Mouse (Mus musculus): ENCODE data around the gene 2300003K06Rik. TPM values are rescaled to one million over a fixed set of nuclear protein-coding genes. Genes with fewer than 3 reads are reported as not detected.
"Not testable (repeated sequence)": the region's sequence is repeated elsewhere in the genome, so short reads cannot be mapped to it uniquely, and the experiment has no call there.

2300003K06Rik gene
- polyA plus RNA-seq, 1 experiment from 2014 or later = not detected

DNA sequence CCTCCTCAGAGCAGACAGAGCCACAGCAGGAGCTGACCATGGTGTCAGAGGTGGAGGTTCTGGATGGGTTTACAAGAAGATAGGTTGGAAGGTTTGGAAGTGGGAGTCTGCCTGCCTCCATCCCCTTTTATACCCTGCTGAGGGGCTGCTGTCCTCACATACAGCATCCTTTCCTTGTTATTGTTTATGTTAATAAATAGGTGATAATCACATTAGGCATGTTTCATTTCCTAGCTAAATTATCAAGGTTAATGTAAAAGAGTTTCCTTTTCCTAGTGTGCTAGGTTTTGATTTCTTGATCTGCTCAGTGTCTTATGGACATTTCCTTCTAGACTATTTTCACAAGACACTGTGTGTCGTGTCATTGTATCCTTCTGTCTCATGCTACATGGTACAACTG is 39.0 kb downstream of the 2300003K06Rik start, which contains the start of gene Gm11569:
Gene Gm11569 (minus strand): TSS at position 101 of the 400 bp plus-strand sequence.
- H3K36me3 ChIP-seq; H3K9me3 ChIP-seq (replicated peaks); H3K27ac ChIP-seq; H3K4me1 ChIP-seq; H3K4me2 ChIP-seq (replicated peaks); ATAC-seq (ENCODE audit: low FRiP score); H3K4me3 ChIP-seq; H3K9ac ChIP-seq; H3K27me3 ChIP-seq: not testable (repeated sequence)
- WGBS = no CpG with 5 or more reads among the region's 1 CpGs

- WGBS = 87% methylated on average over 2 of the region's 2 CpGs
- H3K27ac ChIP-seq = no peak within 1 kb of the TSS
- H3K9ac ChIP-seq = no peak within 1 kb of the TSS
- ATAC-seq (ENCODE audit: low FRiP score) = no peak
- H3K27me3 ChIP-seq = 0 out of 2 replicates have a peak, but pooled peaks cover 3% of the 10 kb centered on the region
- H3K4me3 ChIP-seq = no peak within 1 kb of the TSS
- no peaks in the 10 kb centered on the region for H3K9me3 ChIP-seq (replicated peaks)
- no peaks in the 10 kb centered on the region for H3K4me1 ChIP-seq
- no peak within 1 kb of the TSS for H3K4me2 ChIP-seq (replicated peaks)
- no peaks in the 10 kb centered on the region for H3K36me3 ChIP-seq
Observed at GRCm38 (mm10) chr11:99793367-99793766, 44.5 kb downstream of the 2300003K06Rik start, which contains the start of gene Gm11596. Gm11596 (minus strand) TSS chr11:99793467.

Other genes with a start within 250 kb of the 2300003K06Rik start
- not detected in 2 replicates for gene Krtap1-3, start 246.7 kb downstream of the 2300003K06Rik start, polyA plus RNA-seq (2016; fragmentation: Nextera tagmentation; extraction: Ambion mirVana)
- gene Krtap9-3, start 240.0 kb downstream of the 2300003K06Rik start, polyA plus RNA-seq (2016; fragmentation: Nextera tagmentation; extraction: Ambion mirVana) = not detected in 2 replicates
- gene Gm11938, start 234.8 kb downstream of the 2300003K06Rik start, polyA plus RNA-seq (2016; fragmentation: Nextera tagmentation; extraction: Ambion mirVana) = not detected in 2 replicates
- gene Gm11937, start 227.9 kb downstream of the 2300003K06Rik start, polyA plus RNA-seq (2016; fragmentation: Nextera tagmentation; extraction: Ambion mirVana) = not detected in 2 replicates
- gene Krtap2-4, start 223.2 kb downstream of the 2300003K06Rik start, polyA plus RNA-seq (2016; fragmentation: Nextera tagmentation; extraction: Ambion mirVana) = not detected in 2 replicates
- not detected in 2 replicates for gene Gm11562, start 217.6 kb downstream of the 2300003K06Rik start, polyA plus RNA-seq (2016; fragmentation: Nextera tagmentation; extraction: Ambion mirVana)
- gene Krtap4-1, start 209.8 kb downstream of the 2300003K06Rik start, polyA plus RNA-seq (2016; fragmentation: Nextera tagmentation; extraction: Ambion mirVana) = not detected in 2 replicates
- not detected in 2 replicates for gene Krtap4-2, start 203.0 kb downstream of the 2300003K06Rik start, polyA plus RNA-seq (2016; fragmentation: Nextera tagmentation; extraction: Ambion mirVana)
- not detected in 2 replicates for gene Krtap4-7, start 194.0 kb downstream of the 2300003K06Rik start, polyA plus RNA-seq (2016; fragmentation: Nextera tagmentation; extraction: Ambion mirVana)
- gene Gm11555, start 187.8 kb downstream of the 2300003K06Rik start, polyA plus RNA-seq (2016; fragmentation: Nextera tagmentation; extraction: Ambion mirVana) = not detected in 2 replicates
- not detected in 2 replicates for gene Gm11563, start 179.1 kb downstream of the 2300003K06Rik start, polyA plus RNA-seq (2016; fragmentation: Nextera tagmentation; extraction: Ambion mirVana)
- not detected in 2 replicates for gene Krtap4-6, start 172.1 kb downstream of the 2300003K06Rik start, polyA plus RNA-seq (2016; fragmentation: Nextera tagmentation; extraction: Ambion mirVana)
- not detected in 2 replicates for gene Gm14190, start 147.3 kb downstream of the 2300003K06Rik start, polyA plus RNA-seq (2016; fragmentation: Nextera tagmentation; extraction: Ambion mirVana)
- gene Gm14180, start 103.8 kb downstream of the 2300003K06Rik start, polyA plus RNA-seq (2016; fragmentation: Nextera tagmentation; extraction: Ambion mirVana) = not detected in 2 replicates
- gene Gm11595, start 65.2 kb downstream of the 2300003K06Rik start, polyA plus RNA-seq (2016; fragmentation: Nextera tagmentation; extraction: Ambion mirVana) = not detected in 2 replicates
- gene Krtap4-8, start 57.4 kb downstream of the 2300003K06Rik start, polyA plus RNA-seq (2016; fragmentation: Nextera tagmentation; extraction: Ambion mirVana) = not detected in 2 replicates
- gene Krtap4-9, start 52.9 kb downstream of the 2300003K06Rik start, polyA plus RNA-seq (2016; fragmentation: Nextera tagmentation; extraction: Ambion mirVana) = not detected in 2 replicates
- not detected in 2 replicates for gene Gm11596, start 44.6 kb downstream of the 2300003K06Rik start, polyA plus RNA-seq (2016; fragmentation: Nextera tagmentation; extraction: Ambion mirVana)
- not detected in 2 replicates for gene Gm11569, start 39.1 kb downstream of the 2300003K06Rik start, polyA plus RNA-seq (2016; fragmentation: Nextera tagmentation; extraction: Ambion mirVana)
- not detected in 2 replicates for gene Gm11554, start 33.6 kb downstream of the 2300003K06Rik start, polyA plus RNA-seq (2016; fragmentation: Nextera tagmentation; extraction: Ambion mirVana)
- gene Krtap4-13, start 28.2 kb downstream of the 2300003K06Rik start, polyA plus RNA-seq (2016; fragmentation: Nextera tagmentation; extraction: Ambion mirVana) = not detected in 2 replicates
- not detected in 2 replicates for gene Gm11564, start 22.4 kb downstream of the 2300003K06Rik start, polyA plus RNA-seq (2016; fragmentation: Nextera tagmentation; extraction: Ambion mirVana)
- gene Krtap4-16, start 13.5 kb upstream of the 2300003K06Rik start, polyA plus RNA-seq (2016; fragmentation: Nextera tagmentation; extraction: Ambion mirVana) = not detected in 2 replicates
- not detected in 2 replicates for gene Gm11568, start 19.9 kb upstream of the 2300003K06Rik start, polyA plus RNA-seq (2016; fragmentation: Nextera tagmentation; extraction: Ambion mirVana)
- gene Gm11559, start 26.4 kb upstream of the 2300003K06Rik start, polyA plus RNA-seq (2016; fragmentation: Nextera tagmentation; extraction: Ambion mirVana) = not detected in 2 replicates
- gene Krtap9-1, start 35.3 kb upstream of the 2300003K06Rik start, polyA plus RNA-seq (2016; fragmentation: Nextera tagmentation; extraction: Ambion mirVana) = not detected in 2 replicates
- gene Gm11567, start 41.1 kb upstream of the 2300003K06Rik start, polyA plus RNA-seq (2016; fragmentation: Nextera tagmentation; extraction: Ambion mirVana) = not detected in 2 replicates
- not detected in 2 replicates for gene Krtap31-1, start 69.9 kb upstream of the 2300003K06Rik start, polyA plus RNA-seq (2016; fragmentation: Nextera tagmentation; extraction: Ambion mirVana)
- gene Gm11565, start 76.7 kb upstream of the 2300003K06Rik start, polyA plus RNA-seq (2016; fragmentation: Nextera tagmentation; extraction: Ambion mirVana) = not detected in 2 replicates
- gene Krtap31-2, start 98.2 kb upstream of the 2300003K06Rik start, polyA plus RNA-seq (2016; fragmentation: Nextera tagmentation; extraction: Ambion mirVana) = not detected in 2 replicates
- gene Krtap9-5, start 110.4 kb upstream of the 2300003K06Rik start, polyA plus RNA-seq (2016; fragmentation: Nextera tagmentation; extraction: Ambion mirVana) = not detected in 2 replicates
- not detected in 2 replicates for gene Krtap29-1, start 141.0 kb upstream of the 2300003K06Rik start, polyA plus RNA-seq (2016; fragmentation: Nextera tagmentation; extraction: Ambion mirVana)
- gene Krtap16-1, start 148.5 kb upstream of the 2300003K06Rik start, polyA plus RNA-seq (2016; fragmentation: Nextera tagmentation; extraction: Ambion mirVana) = not detected in 2 replicates
- not detected in 2 replicates for gene Krtap17-1, start 155.9 kb upstream of the 2300003K06Rik start, polyA plus RNA-seq (2016; fragmentation: Nextera tagmentation; extraction: Ambion mirVana)
- gene Krt33a, start 178.1 kb upstream of the 2300003K06Rik start, polyA plus RNA-seq (2016; fragmentation: Nextera tagmentation; extraction: Ambion mirVana) = not detected in 2 replicates
- gene Krt33b, start 191.8 kb upstream of the 2300003K06Rik start, polyA plus RNA-seq (2016; fragmentation: Nextera tagmentation; extraction: Ambion mirVana) = 0.14 TPM in 1 of 2 replicates, not detected in the other
- gene Krt34, start 203.5 kb upstream of the 2300003K06Rik start, polyA plus RNA-seq (2016; fragmentation: Nextera tagmentation; extraction: Ambion mirVana) = not detected in 2 replicates
- gene Krt31, start 212.5 kb upstream of the 2300003K06Rik start, polyA plus RNA-seq (2016; fragmentation: Nextera tagmentation; extraction: Ambion mirVana) = not detected in 2 replicates